Mouse (Mus musculus) embryo, embryonic 11.5 days (tissue): ENCODE data around the gene Lrtm1.

ENCODE experiments used
- DNase-seq: peaks from one replicate; pipeline ENCODE4 v3.0.0-alpha.2; 2012; ENCODE audit warnings: low read depth, low spot score

Lrtm1 gene

GRCm38 (mm10) chr14:29031858-29032395 is 13.9 kb downstream of the Lrtm1 start:
- DNase-seq: no peak

- DNase-seq: no peak
Measured at GRCm38 (mm10) chr14:29038246-29038645, 20.2 kb downstream of the Lrtm1 start.

GRCm38 (mm10) chr14:29040606-29041364 is 22.8 kb downstream of the Lrtm1 start:
- DNase-seq: no peak

- no peak for DNase-seq
Measured at GRCm38 (mm10) chr14:29041498-29041897, 23.5 kb downstream of the Lrtm1 start.

GRCm38 (mm10) chr14:29042355-29042754 is 24.3 kb downstream of the Lrtm1 start:
- no peak for DNase-seq

GRCm38 (mm10) chr14:29051951-29052835 is 34.2 kb downstream of the Lrtm1 start:
- DNase-seq: no peak

GRCm38 (mm10) chr14:29060679-29061078 is 42.7 kb downstream of the Lrtm1 start:
- DNase-seq: no peak

GRCm38 (mm10) chr14:29061491-29061890 is 43.5 kb downstream of the Lrtm1 start:
- no peak for DNase-seq

- no peak for DNase-seq
Measured at GRCm38 (mm10) chr14:29062676-29063075, 44.7 kb downstream of the Lrtm1 start.

- no peak for DNase-seq
Measured at GRCm38 (mm10) chr14:29073747-29074146, 55.7 kb downstream of the Lrtm1 start.

- no peak for DNase-seq
Measured at GRCm38 (mm10) chr14:29077418-29077817, 59.4 kb downstream of the Lrtm1 start.

- no peak for DNase-seq
Measured at GRCm38 (mm10) chr14:29080228-29080627, 62.2 kb downstream of the Lrtm1 start.

- DNase-seq: no peak
Measured at GRCm38 (mm10) chr14:29080630-29081029, 62.6 kb downstream of the Lrtm1 start.

- no peak for DNase-seq
Measured at GRCm38 (mm10) chr14:29082171-29082570, 64.2 kb downstream of the Lrtm1 start.
